Mouse (Mus musculus) limb, embryonic 15.5 days (tissue): ENCODE measurements around the gene Hist1h2ao. TPM values are rescaled to one million over a fixed set of nuclear protein-coding genes. Genes with fewer than 3 reads are reported as not detected.

Experiments used
- microRNA-seq: library from miRNA; unstranded; fragments of <30 nt; microRNA quantifications from one replicate; pipeline ENCODE4, GENCODE M21; 2016
- polyA plus RNA-seq: library from polyadenylated mRNA; unstranded; fragments of >200 nt; fragmentation: Nextera tagmentation; extraction: Ambion mirVana; gene quantifications from 2 replicates; pipeline ENCODE4 v1.2.1, GENCODE M21; 2015

The Hist1h2ao gene
- polyA plus RNA-seq, 1 experiment from 2014 or later = not detected

Small RNAs within 50 kb of the gene (microRNA-seq; reads per million reads assigned to microRNA genes)
- gene Gm19658 (not detected), gene Gm44346 (not detected), gene Gm44466 (not detected)

Other genes starting within 250 kb of the Hist1h2ao start
- gene Olfr1364, start 228.7 kb upstream of the Hist1h2ao start, polyA plus RNA-seq = not detected in 2 replicates
- gene Olfr1362, start 196.4 kb upstream of the Hist1h2ao start, polyA plus RNA-seq = not detected in 2 replicates
- not detected in 2 replicates for gene Olfr11, start 167.9 kb upstream of the Hist1h2ao start, polyA plus RNA-seq
- gene Olfr1361, start 147.1 kb upstream of the Hist1h2ao start, polyA plus RNA-seq = not detected in 2 replicates
- not detected in 2 replicates for gene Olfr1360, start 133.1 kb upstream of the Hist1h2ao start, polyA plus RNA-seq
- gene Olfr1359, start 112.4 kb upstream of the Hist1h2ao start, polyA plus RNA-seq = not detected in 2 replicates
- gene Hist1h2bl, start 94.3 kb upstream of the Hist1h2ao start, polyA plus RNA-seq = 0.96 and 1.2 TPM in 2 replicates
- gene Hist1h2ai, start 94.0 kb upstream of the Hist1h2ao start, polyA plus RNA-seq = 17.1 and 23.9 TPM in 2 replicates
- 3.5 and 7.6 TPM in 2 replicates for gene Hist1h3h, start 92.8 kb upstream of the Hist1h2ao start, polyA plus RNA-seq
- gene Hist1h2bm, start 88.4 kb upstream of the Hist1h2ao start, polyA plus RNA-seq = 2.5 and 4.5 TPM in 2 replicates
- gene Hist1h4j, start 75.4 kb upstream of the Hist1h2ao start, polyA plus RNA-seq = 1.1 and 1.2 TPM in 2 replicates
- gene Hist1h4k, start 60.0 kb upstream of the Hist1h2ao start, polyA plus RNA-seq = 4.1 TPM in 1 of 2 replicates, not detected in the other
- 11.6 and 26.1 TPM in 2 replicates for gene Hist1h2ak, start 56.6 kb upstream of the Hist1h2ao start, polyA plus RNA-seq
- 4.2 TPM in 1 of 2 replicates, not detected in the other for gene Hist1h2bn, start 56.3 kb upstream of the Hist1h2ao start, polyA plus RNA-seq
- 21.1 and 23.5 TPM in 2 replicates for gene Hist1h1b, start 29.8 kb upstream of the Hist1h2ao start, polyA plus RNA-seq
- 81.7 and 109 TPM in 2 replicates for gene Hist1h3i, start 27.1 kb upstream of the Hist1h2ao start, polyA plus RNA-seq
- 3.5 and 4.6 TPM in 2 replicates for gene Hist1h2an, start 23.2 kb upstream of the Hist1h2ao start, polyA plus RNA-seq
- gene Hist1h2bp, start 23.0 kb upstream of the Hist1h2ao start, polyA plus RNA-seq = 1.00 TPM in 1 of 2 replicates, not detected in the other
- gene Hist1h2bq, start 268 bp upstream of the Hist1h2ao start, polyA plus RNA-seq = 11.7 and 18.0 TPM in 2 replicates
- not detected in 2 replicates for gene Hist1h4m, start 1.3 kb downstream of the Hist1h2ao start, polyA plus RNA-seq
- gene Hist1h4n, start 21.7 kb downstream of the Hist1h2ao start, polyA plus RNA-seq = 9.4 and 12.8 TPM in 2 replicates
- gene Hist1h2ap, start 23.0 kb downstream of the Hist1h2ao start, polyA plus RNA-seq = 2,482 and 2,904 TPM in 2 replicates
- 12.5 and 17.9 TPM in 2 replicates for gene Hist1h2br, start 23.3 kb downstream of the Hist1h2ao start, polyA plus RNA-seq
- gene Zfp184, start 134.6 kb downstream of the Hist1h2ao start, polyA plus RNA-seq = 7.8 and 8.8 TPM in 2 replicates
- 0.15 and 0.20 TPM in 2 replicates for gene Pom121l2, start 170.7 kb downstream of the Hist1h2ao start, polyA plus RNA-seq
- 1.2 and 1.3 TPM in 2 replicates for gene Prss16, start 199.3 kb downstream of the Hist1h2ao start, polyA plus RNA-seq
- 4.7 and 7.2 TPM in 2 replicates for gene Hist1h2ah, start 225.1 kb downstream of the Hist1h2ao start, polyA plus RNA-seq
- 4.2 and 6.2 TPM in 2 replicates for gene Hist1h2bk, start 225.4 kb downstream of the Hist1h2ao start, polyA plus RNA-seq
- gene Hist1h4i, start 230.9 kb downstream of the Hist1h2ao start, polyA plus RNA-seq = 15.8 and 18.4 TPM in 2 replicates
- gene Hist1h2ag, start 232.5 kb downstream of the Hist1h2ao start, polyA plus RNA-seq = 32.9 and 36.9 TPM in 2 replicates
- gene Hist1h2bj, start 232.7 kb downstream of the Hist1h2ao start, polyA plus RNA-seq = 6.8 and 8.1 TPM in 2 replicates